Mouse (Mus musculus) E14TG2a.4 (cell line): Measurements from ENCODE around the gene Clasrp.

Experiments
- CTCF ChIP-seq: conservative IDR thresholded peaks from 2 replicates; pipeline ENCODE4 v1.5.1; 2014; ENCODE audit warnings: low read length
- NANOG ChIP-seq: IDR thresholded peaks from 2 replicates; pipeline ENCODE4 v1.6.1; 2014; ENCODE audit warnings: borderline replicate concordance, low read length, mixed read lengths
- POU5F1 ChIP-seq: IDR thresholded peaks from 2 replicates; pipeline ENCODE4 v1.6.1; 2014; ENCODE audit warnings: low read length, borderline replicate concordance

GRCm38 (mm10) chr7:19607291-19607690 is 3.0 kb upstream of the Clasrp start:
- TF ChIP-seq NANOG: no peak
- TF ChIP-seq CTCF: peak; percentile 43
- TF ChIP-seq POU5F1: no peak
